Comparison of ENCODE assay signal across 12 mouse cellular contexts in the genomic region with DNA sequence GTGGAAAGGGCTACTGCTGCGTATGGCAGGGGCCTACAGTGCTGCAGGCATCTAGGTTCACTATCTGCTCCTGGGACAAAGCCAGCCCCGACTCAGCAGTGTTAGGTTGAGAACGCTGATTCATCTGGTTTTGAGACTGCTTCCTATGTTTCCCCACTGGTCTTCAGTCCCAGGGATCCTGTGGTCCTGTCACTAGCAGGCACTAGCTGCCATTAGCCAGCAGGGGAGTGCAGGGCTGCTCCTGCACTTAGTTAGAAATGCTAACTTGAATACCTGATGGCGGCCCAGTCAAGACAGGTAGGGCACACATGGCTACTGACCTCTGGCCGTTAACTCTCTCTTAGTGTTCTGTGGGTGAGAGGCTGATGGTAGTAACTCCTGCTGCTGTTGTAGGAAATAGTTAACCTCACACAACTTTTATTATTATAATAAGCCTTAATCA. TPM values are rescaled to one million over a fixed set of nuclear protein-coding genes. Genes with fewer than 3 reads are reported as not detected.
DNase-seq lines count a peak whose midpoint lies in the region; ATAC-seq lines count a peak whose summit lies in the region.
"Had no signal": no experiment of that assay in that cellular context is flagged by ENCODE, and none has a peak within 500 bp of the region (broad histone marks: within the 10 kb centered on the region; RNA-seq: fewer than 3 reads in every experiment).

No protein-coding gene starts in this region.

- no peak overlapping the region for H3K4me2 ChIP-seq in stomach, embryonic 15.5 days
- H3K4me2 ChIP-seq in neural tube, embryonic 15.5 days, result no peak overlapping the region
- H3K4me2 ChIP-seq: limb, embryonic 15.5 days had no signal

- WGBS in stomach, embryonic 15.5 days, result 69% methylated on average over 5 of the region's 5 CpGs
- 69% methylated on average over 5 of the region's 5 CpGs for WGBS in embryonic facial prominence, embryonic 10.5 days
- 78% methylated on average over 5 of the region's 5 CpGs for WGBS in neural tube, embryonic 15.5 days

- no peaks in the 10 kb centered on the region for H3K27me3 ChIP-seq in stomach, embryonic 15.5 days (replicated peaks)
- no peaks in the 10 kb centered on the region for H3K27me3 ChIP-seq in embryonic facial prominence, embryonic 10.5 days (replicated peaks; ENCODE audit: low read depth, poor library complexity, severe bottlenecking)
- H3K27me3 ChIP-seq in neural tube, embryonic 15.5 days (replicated peaks), result no peaks in the 10 kb centered on the region
- H3K27me3 ChIP-seq: limb, embryonic 15.5 days had no signal

- no peak overlapping the region for H3K4me3 ChIP-seq in stomach, embryonic 15.5 days (replicated peaks)
- no peak overlapping the region for H3K4me3 ChIP-seq in embryonic facial prominence, embryonic 10.5 days
- H3K4me3 ChIP-seq in neural tube, embryonic 15.5 days (replicated peaks), result no peak overlapping the region
- H3K4me3 ChIP-seq: limb, embryonic 15.5 days had no signal

- DNase-seq in gastrocnemius, adult 18-20 months (ENCODE audit: low spot score), result peak; percentile 72
- DNase-seq in gastrocnemius, postnatal 4 days (ENCODE audit: low spot score in 2 of 2), result no peak
- peak; percentile 11 to 17 for DNase-seq in spleen, postnatal 36 days (ENCODE audit: low spot score in 2 of 2)
- no peak for DNase-seq in spleen, postnatal 14 days (ENCODE audit: low spot score in 2 of 2)
- DNase-seq in kidney, postnatal 36 days, result peak; percentile 4 to 32
- no peak for DNase-seq in embryonic facial prominence, embryonic 10.5 days (ENCODE audit: low spot score)
- DNase-seq: cerebellum, adult 8-10 months; right cerebral cortex, adult 18-20 months had no signal

- H3K36me3 ChIP-seq in stomach, embryonic 15.5 days, result peaks cover 10% of the 10 kb centered on the region; the same call in 1 of the 2 replicates
- H3K36me3 ChIP-seq in embryonic facial prominence, embryonic 10.5 days (replicated peaks), result 0 out of 2 replicates have a peak, but pooled peaks cover 4% of the 10 kb centered on the region
- peaks cover 46% of the 10 kb centered on the region for H3K36me3 ChIP-seq in neural tube, embryonic 15.5 days

- H3K9ac ChIP-seq in stomach, embryonic 15.5 days, result no peak overlapping the region
- no peak overlapping the region for H3K9ac ChIP-seq in neural tube, embryonic 15.5 days (replicated peaks)
- H3K9ac ChIP-seq: limb, embryonic 15.5 days had no signal

- no peak for ATAC-seq in stomach, embryonic 15.5 days (ENCODE audit: insufficient read depth, low FRiP score, low read depth)
- ATAC-seq in neural tube, embryonic 15.5 days (ENCODE audit: low FRiP score), result no peak
- ATAC-seq: CD4-positive, CD25-positive, alpha-beta regulatory T cell, adult 4 months had no signal

- 0 out of 2 replicates have a peak overlapping the region, but pooled peaks have one; percentile 11 for H3K27ac ChIP-seq in stomach, embryonic 15.5 days
- no peak overlapping the region for H3K27ac ChIP-seq in embryonic facial prominence, embryonic 10.5 days (replicated peaks)
- H3K27ac ChIP-seq in neural tube, embryonic 15.5 days (replicated peaks), result no peak overlapping the region
- H3K27ac ChIP-seq: limb, embryonic 15.5 days had no signal

- H3K9me3 ChIP-seq in stomach, embryonic 15.5 days, result no peaks in the 10 kb centered on the region
- no peaks in the 10 kb centered on the region for H3K9me3 ChIP-seq in embryonic facial prominence, embryonic 10.5 days
- H3K9me3 ChIP-seq in neural tube, embryonic 15.5 days (replicated peaks), result no peaks in the 10 kb centered on the region
- H3K9me3 ChIP-seq: limb, embryonic 15.5 days had no signal

- peaks cover 12% of the 10 kb centered on the region for H3K4me1 ChIP-seq in stomach, embryonic 15.5 days
- 0 out of 2 replicates have a peak, but pooled peaks cover 3% of the 10 kb centered on the region for H3K4me1 ChIP-seq in embryonic facial prominence, embryonic 10.5 days
- H3K4me1 ChIP-seq in neural tube, embryonic 15.5 days, result no peaks in the 10 kb centered on the region
- H3K4me1 ChIP-seq: limb, embryonic 15.5 days had no signal

RNA-seq across cellular contexts. Expression of gene Dop1b, which starts 32.4 kb away (rescaled TPM):
- total RNA-seq in gastrocnemius, adult 18-20 months (2021), result 10 to 100 TPM; 34.3 to 41.6 TPM
- 10 to 100 TPM; 32.0 to 35.0 TPM for total RNA-seq in gastrocnemius, postnatal 4 days (2021)
- polyA plus RNA-seq in stomach, embryonic 15.5 days (2015; fragmentation: Nextera tagmentation; extraction: Ambion mirVana), result 17.8 and 20.5 TPM in 2 replicates
- polyA plus RNA-seq in embryonic facial prominence, embryonic 10.5 days (2016; fragmentation: Nextera tagmentation; extraction: Ambion mirVana), result 8.4 and 9.1 TPM in 2 replicates
- 33.4 and 38.3 TPM in 2 replicates for polyA plus RNA-seq in neural tube, embryonic 15.5 days (2015; fragmentation: Nextera tagmentation; extraction: Ambion mirVana)

Comparison
In these comparisons a context has a peak if more than half of its experiments do, and no peak if none do; other contexts are left out.
1. DNase-seq: peak in gastrocnemius, adult 18-20 months (single experiment), spleen, postnatal 36 days (2 of 2) and kidney, postnatal 36 days (2 of 2); none in gastrocnemius, postnatal 4 days (0 of 2), spleen, postnatal 14 days (0 of 2) and embryonic facial prominence, embryonic 10.5 days (single experiment).